Mouse (Mus musculus) adipocyte (in vitro differentiated cells): ENCODE data around the gene Pax6.

Experiments used
- DNase-seq: peaks from one replicate; pipeline ENCODE4 v3.0.0-alpha.2; 2016; ENCODE audit warnings: low spot score

Pax6 gene

DNA sequence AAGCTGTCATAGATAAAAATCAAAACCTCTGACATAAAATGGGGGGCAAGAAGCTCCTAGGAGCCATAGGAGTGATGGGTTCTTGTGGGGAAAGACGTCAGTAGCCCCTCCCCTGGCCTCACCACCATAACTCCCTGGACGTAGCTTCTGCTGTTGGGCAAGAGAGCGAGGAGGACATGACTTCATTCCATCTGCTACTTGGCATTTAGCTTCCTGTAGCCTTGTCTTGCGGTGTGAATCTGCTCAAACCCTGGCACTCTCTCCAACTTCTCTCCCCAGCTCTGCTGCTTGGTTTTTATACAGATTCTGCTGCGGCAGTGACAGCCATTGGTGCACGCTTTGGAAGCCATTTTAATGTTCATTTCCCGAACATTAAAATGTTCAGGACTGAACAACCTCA is 78.2 kb downstream of the Pax6 start:
- DNase-seq: no peak
